Mouse (Mus musculus): ENCODE data around the gene Olfr619. TPM values are rescaled to one million over a fixed set of nuclear protein-coding genes. Genes with fewer than 3 reads are reported as not detected.

Olfr619 gene
- polyA plus RNA-seq (2012; fragmentation: generic; extraction: Trizol) = not detected

GRCm38 (mm10) chr7:103600275-103600674 lies at the start of gene Olfr619:
Gene Olfr619 (plus strand): TSS chr7:103600575.

DNA sequence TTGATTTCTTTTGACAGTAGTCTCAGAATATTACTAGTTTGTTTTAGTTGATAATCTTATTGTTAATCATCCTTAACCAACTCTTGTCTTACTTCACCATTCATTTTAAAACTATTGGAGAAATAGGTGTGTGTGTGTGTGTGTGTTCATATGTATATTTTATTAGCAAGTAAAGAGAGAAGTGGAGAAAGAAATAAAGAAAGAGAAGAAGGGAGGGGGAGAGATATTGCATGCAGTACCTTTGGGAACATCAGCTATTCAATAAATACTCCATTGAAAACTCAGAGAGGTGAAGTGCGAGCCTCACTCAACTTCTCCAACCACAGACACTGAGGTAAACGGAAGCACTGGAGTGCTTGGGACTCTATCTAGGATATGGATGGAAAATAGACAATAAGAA lies 44.6 kb upstream of the Olfr619 start, which contains the start of gene Olfr615:
Olfr615 (plus strand) TSS at position 301 of the 400 bp plus-strand sequence.

DNA sequence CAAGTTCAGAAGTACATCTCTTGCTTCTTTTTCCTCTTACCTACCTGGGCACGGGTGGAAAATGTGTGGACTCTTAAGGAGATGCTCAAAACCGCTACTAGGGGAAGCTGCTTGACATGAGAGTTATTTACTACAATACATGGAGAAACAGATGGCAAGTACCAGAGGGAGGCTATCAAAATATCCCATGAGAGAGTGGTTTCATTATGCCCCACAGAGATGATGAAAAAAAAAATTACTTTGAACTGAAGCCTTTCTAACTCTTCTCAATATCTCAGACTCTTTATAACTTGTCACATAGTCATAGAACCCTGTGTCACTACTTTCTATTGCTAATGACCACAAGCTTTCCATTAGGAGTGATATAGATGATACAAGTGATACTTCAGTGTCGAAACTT lies 31.3 kb upstream of the Olfr619 start, which contains the start of gene Olfr616:
Olfr616 (minus strand) TSS at position 101 of the 400 bp plus-strand sequence.

GRCm38 (mm10) chr7:103572761-103573160 lies 27.6 kb upstream of the Olfr619 start, which contains the start of gene Olfr617:
Gene Olfr617 (plus strand): TSS chr7:103573061.

GRCm38 (mm10) chr7:103589803-103590202 lies 10.6 kb upstream of the Olfr619 start, which contains the start of gene Olfr618:
Gene Olfr618 (plus strand): TSS chr7:103590103.

DNA sequence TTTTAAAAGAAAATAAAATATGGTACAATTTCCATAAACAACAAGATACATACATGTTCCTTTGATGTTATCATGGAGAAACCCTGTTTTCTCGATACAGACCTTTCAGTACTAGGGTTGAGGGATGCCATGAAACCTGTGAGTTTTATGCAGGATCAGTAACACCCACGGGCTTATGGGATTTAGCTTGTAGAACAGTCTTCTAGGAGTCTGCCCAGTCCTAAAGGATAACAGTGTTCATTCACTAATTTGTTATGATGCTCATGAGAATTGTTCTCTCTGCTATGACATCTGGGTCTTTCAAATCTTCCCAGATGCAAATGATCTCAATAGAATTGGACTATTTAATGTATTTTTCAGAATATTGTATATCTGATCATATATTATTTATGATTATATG lies 12.1 kb downstream of the Olfr619 start, which contains the start of gene Olfr620:
Olfr620 (minus strand) TSS at position 101 of the 400 bp plus-strand sequence.

DNA sequence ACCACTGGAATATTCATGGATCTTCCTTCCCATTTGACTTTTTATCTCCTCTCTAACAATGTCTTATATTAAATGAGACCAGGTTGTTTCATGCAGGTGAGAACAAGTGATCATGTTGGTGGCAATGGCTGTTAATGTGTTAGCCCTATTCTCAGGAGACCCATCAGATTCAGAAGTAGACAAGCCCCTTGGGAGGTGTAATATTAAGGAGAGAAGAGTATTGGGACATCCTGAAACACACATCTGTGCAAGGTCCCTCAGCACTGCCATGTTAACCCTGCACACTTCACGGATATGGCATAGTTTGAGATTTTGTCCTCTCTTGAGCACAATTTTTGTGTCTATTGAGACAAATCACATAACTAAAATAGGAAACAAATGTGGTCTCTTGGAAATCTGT lies 42.2 kb downstream of the Olfr619 start, which contains the start of gene Olfr622:
Olfr622 (minus strand) TSS at position 101 of the 400 bp plus-strand sequence.

Other genes starting within 250 kb of the Olfr619 start
- gene Olfr601, start 237.9 kb upstream of the Olfr619 start, polyA plus RNA-seq (2012; fragmentation: generic; extraction: Trizol) = not detected
- gene Olfr603, start 214.4 kb upstream of the Olfr619 start, polyA plus RNA-seq (2012; fragmentation: generic; extraction: Trizol) = not detected
- gene Usp17lc, start 185.5 kb upstream of the Olfr619 start, polyA plus RNA-seq (2012; fragmentation: generic; extraction: Trizol) = not detected
- not detected for gene Olfr605, start 155.1 kb upstream of the Olfr619 start, polyA plus RNA-seq (2012; fragmentation: generic; extraction: Trizol)
- not detected for gene Olfr606, start 151.5 kb upstream of the Olfr619 start, polyA plus RNA-seq (2012; fragmentation: generic; extraction: Trizol)
- gene Olfr607, start 136.4 kb upstream of the Olfr619 start, polyA plus RNA-seq (2012; fragmentation: generic; extraction: Trizol) = not detected
- not detected for gene Olfr608, start 130.7 kb upstream of the Olfr619 start, polyA plus RNA-seq (2012; fragmentation: generic; extraction: Trizol)
- gene Olfr609, start 102.5 kb upstream of the Olfr619 start, polyA plus RNA-seq (2012; fragmentation: generic; extraction: Trizol) = not detected
- gene Olfr610, start 88.5 kb upstream of the Olfr619 start, polyA plus RNA-seq (2012; fragmentation: generic; extraction: Trizol) = not detected
- not detected for gene Olfr611, start 79.7 kb upstream of the Olfr619 start, polyA plus RNA-seq (2012; fragmentation: generic; extraction: Trizol)
- not detected for gene Olfr612, start 57.9 kb upstream of the Olfr619 start, polyA plus RNA-seq (2012; fragmentation: generic; extraction: Trizol)
- gene Olfr613, start 52.5 kb upstream of the Olfr619 start, polyA plus RNA-seq (2012; fragmentation: generic; extraction: Trizol) = not detected
- gene Olfr615, start 44.5 kb upstream of the Olfr619 start, polyA plus RNA-seq (2012; fragmentation: generic; extraction: Trizol) = not detected
- gene Olfr616, start 31.4 kb upstream of the Olfr619 start, polyA plus RNA-seq (2012; fragmentation: generic; extraction: Trizol) = not detected
- gene Olfr617, start 27.5 kb upstream of the Olfr619 start, polyA plus RNA-seq (2012; fragmentation: generic; extraction: Trizol) = not detected
- not detected for gene Olfr618, start 10.5 kb upstream of the Olfr619 start, polyA plus RNA-seq (2012; fragmentation: generic; extraction: Trizol)
- not detected for gene Olfr620, start 12.0 kb downstream of the Olfr619 start, polyA plus RNA-seq (2012; fragmentation: generic; extraction: Trizol)
- not detected for gene Olfr622, start 42.1 kb downstream of the Olfr619 start, polyA plus RNA-seq (2012; fragmentation: generic; extraction: Trizol)
- not detected for gene Olfr623, start 63.1 kb downstream of the Olfr619 start, polyA plus RNA-seq (2012; fragmentation: generic; extraction: Trizol)
- not detected for gene Olfr624, start 70.6 kb downstream of the Olfr619 start, polyA plus RNA-seq (2012; fragmentation: generic; extraction: Trizol)
- gene Olfr625-ps1, start 82.1 kb downstream of the Olfr619 start, polyA plus RNA-seq (2012; fragmentation: generic; extraction: Trizol) = not detected
- gene Olfr243, start 114.1 kb downstream of the Olfr619 start, polyA plus RNA-seq (2012; fragmentation: generic; extraction: Trizol) = not detected
- not detected for gene Olfr628, start 129.8 kb downstream of the Olfr619 start, polyA plus RNA-seq (2012; fragmentation: generic; extraction: Trizol)
- not detected for gene Olfr629, start 144.4 kb downstream of the Olfr619 start, polyA plus RNA-seq (2012; fragmentation: generic; extraction: Trizol)
- not detected for gene Olfr630, start 156.8 kb downstream of the Olfr619 start, polyA plus RNA-seq (2012; fragmentation: generic; extraction: Trizol)
- not detected for gene Olfr69, start 171.0 kb downstream of the Olfr619 start, polyA plus RNA-seq (2012; fragmentation: generic; extraction: Trizol)
- gene Olfr68, start 179.1 kb downstream of the Olfr619 start, polyA plus RNA-seq (2012; fragmentation: generic; extraction: Trizol) = not detected
- gene Olfr67, start 191.2 kb downstream of the Olfr619 start, polyA plus RNA-seq (2012; fragmentation: generic; extraction: Trizol) = not detected
- gene Hbb-bt, start 213.4 kb downstream of the Olfr619 start, polyA plus RNA-seq (2012; fragmentation: generic; extraction: Trizol) = not detected
- not detected for gene Hbb-bs, start 227.5 kb downstream of the Olfr619 start, polyA plus RNA-seq (2012; fragmentation: generic; extraction: Trizol)
- not detected for gene Hbb-bh2, start 239.9 kb downstream of the Olfr619 start, polyA plus RNA-seq (2012; fragmentation: generic; extraction: Trizol)
- under 1 TPM; 0.08 to 0.97 TPM for gene Hbb-bh1, start 242.6 kb downstream of the Olfr619 start, polyA plus RNA-seq (2012; fragmentation: generic; extraction: Trizol)